Mouse (Mus musculus) stomach, postnatal 0 days (tissue): ENCODE data around the gene Zfp296.
A peak's percentile ranks its signal among the peaks of the same experiment; 100 is the strongest.

Source experiments
- CTCF ChIP-seq: IDR thresholded peaks from 2 replicates; pipeline ENCODE4 v1.5.1; 2016; ENCODE audit warnings: antibody characterized with exemption, low read depth, mild to moderate bottlenecking, moderate library complexity
- EP300 ChIP-seq: optimal IDR thresholded peaks from 2 replicates; pipeline ENCODE3; 2016; ENCODE audit warnings: antibody characterized with exemption

- TF ChIP-seq EP300 (no peak), CTCF (peak; percentile 27)
Observed at GRCm38 (mm10) chr7:19572926-19573775, 3.9 kb upstream of the Zfp296 start.
